Mouse (Mus musculus): ENCODE data around the gene Pde7b. TPM values are rescaled to one million over a fixed set of nuclear protein-coding genes. Genes with fewer than 3 reads are reported as not detected.

The Pde7b gene
- total RNA-seq, 2 experiments from 2014 or later = 34.9 to 35.9 TPM

- DNase-seq = no peak
These were observed 2.0 kb downstream of the Pde7b start for GRCm38 (mm10) chr10:20722651-20723520.

DNA sequence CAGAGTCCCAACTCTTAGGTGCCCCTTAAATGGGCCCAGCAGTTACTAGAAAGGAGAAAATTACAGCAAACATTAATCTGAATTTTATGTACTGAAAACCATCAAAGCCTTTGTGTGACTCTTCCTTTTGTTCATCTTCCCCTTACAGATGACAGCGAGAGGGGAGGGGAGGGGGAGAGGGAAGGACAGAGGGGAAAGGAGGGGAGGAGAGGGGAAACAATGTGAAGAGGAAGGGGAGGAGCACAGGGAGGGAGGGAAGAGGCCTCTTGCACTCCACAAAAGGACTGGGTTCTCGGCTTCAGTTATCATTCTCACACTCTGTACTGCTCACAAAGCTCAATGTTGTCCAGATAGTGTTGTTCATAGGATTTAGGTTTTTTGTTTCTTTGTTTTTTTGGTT, 5.7 kb downstream of the Pde7b start:
- no peak for DNase-seq

- no peak for DNase-seq
These were observed 24.2 kb downstream of the Pde7b start for GRCm38 (mm10) chr10:20700633-20701032.

GRCm38 (mm10) chr10:20699874-20700273, 25.0 kb downstream of the Pde7b start:
- no peak for DNase-seq

- DNase-seq = no peak
These were observed 29.2 kb downstream of the Pde7b start for GRCm38 (mm10) chr10:20695637-20696036.

DNA sequence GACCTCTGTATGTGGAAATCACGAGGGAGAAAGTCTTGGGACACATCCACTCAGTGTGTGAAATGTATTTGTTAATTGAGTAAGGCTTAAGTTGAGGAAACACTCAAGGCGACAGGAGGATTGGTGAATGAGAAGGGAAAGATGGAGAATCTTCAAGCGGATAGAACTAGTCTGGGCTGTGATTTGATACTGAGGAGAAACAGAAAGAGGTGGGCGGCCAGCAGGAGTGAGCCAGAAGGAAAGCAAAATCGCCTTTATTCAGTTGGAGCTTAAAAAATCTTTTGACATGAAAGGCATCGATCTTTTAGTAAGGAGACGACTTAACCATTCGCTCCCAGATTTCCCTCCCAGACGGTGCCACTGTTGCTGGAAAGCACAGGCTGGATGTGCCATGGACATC, 34.9 kb downstream of the Pde7b start:
- DNase-seq = no peak

GRCm38 (mm10) chr10:20684151-20684550, 40.7 kb downstream of the Pde7b start:
- DNase-seq = no peak

DNA sequence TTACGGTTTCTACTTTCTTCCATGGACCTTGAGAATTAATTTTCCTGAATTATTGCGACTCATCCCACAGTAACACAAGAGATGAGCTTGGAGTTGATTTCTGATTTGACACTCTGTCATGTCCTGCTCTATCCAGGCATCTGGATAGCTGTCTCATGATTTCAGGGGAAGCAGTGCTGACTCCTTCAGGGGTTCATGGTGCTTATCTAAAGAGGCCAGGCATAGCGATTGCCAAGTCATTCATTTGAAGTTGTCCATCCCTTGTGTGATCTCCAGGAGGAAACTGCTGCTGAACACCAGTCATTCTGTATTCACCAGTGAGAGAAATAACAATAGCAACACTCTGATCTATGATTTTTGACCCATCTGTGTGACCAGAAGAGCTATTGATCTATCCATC, 43.9 kb downstream of the Pde7b start:
- no peak for DNase-seq

DNA sequence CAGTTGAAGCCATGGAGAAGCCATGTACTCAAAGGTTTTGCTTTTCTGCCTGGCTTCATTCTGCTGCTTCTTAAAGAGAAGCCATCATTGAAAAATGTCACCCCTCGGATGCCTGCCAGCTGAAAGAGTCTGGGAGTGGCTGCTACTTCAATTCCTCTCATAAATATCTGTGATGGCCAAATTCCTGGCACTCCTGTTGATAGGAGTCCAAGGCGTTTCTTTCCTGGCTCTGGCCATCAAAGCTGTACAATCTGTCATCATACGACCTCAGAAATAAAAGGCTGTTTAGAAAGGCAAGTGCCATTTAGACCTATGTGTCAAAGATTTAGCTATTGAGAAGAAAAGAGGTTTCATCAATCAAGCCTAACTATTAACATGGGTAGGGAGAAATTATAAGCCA, 49.6 kb downstream of the Pde7b start:
- DNase-seq = peak; percentile 17

DNA sequence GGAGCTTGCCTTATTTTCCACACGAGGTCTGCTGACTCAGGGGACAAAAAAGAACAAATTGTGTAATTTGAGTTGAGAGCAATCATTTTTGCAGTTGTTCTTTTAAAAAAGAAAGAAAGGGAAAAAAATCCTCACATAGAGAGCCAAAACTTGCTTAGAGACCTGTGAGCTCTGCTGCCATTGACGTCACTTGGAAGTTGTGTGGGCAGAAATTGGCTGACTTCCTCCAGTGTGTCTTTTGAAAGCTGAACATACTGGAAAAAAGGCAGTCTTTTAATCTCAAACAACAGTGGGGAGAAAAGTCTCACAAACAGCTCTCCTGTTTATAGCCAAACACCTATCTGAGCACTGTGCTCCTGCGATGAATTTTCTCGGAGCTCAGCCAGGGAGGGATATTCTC, 51.1 kb downstream of the Pde7b start:
- DNase-seq = peak; percentile 63

GRCm38 (mm10) chr10:20672591-20672990, 52.3 kb downstream of the Pde7b start:
- DNase-seq = no peak

DNA sequence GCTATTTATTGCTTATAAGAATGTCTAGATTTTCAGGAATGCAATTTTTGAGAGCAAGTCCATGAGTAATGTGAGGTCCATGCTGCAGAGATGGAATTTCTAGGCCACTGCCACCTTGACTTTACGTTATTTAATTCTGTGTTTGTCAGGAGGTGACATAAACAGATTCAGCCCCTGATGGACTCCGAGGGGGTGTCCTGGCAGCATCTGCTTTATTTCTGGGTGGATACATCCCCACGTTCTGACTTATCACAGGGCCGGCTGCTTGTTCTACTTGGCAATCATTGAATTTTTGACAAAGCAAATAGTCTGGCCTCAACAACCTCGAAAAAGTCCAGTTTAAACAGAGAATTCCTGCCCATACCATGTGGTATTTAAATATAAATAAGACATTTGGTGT, 53.3 kb downstream of the Pde7b start:
- DNase-seq = no peak

DNA sequence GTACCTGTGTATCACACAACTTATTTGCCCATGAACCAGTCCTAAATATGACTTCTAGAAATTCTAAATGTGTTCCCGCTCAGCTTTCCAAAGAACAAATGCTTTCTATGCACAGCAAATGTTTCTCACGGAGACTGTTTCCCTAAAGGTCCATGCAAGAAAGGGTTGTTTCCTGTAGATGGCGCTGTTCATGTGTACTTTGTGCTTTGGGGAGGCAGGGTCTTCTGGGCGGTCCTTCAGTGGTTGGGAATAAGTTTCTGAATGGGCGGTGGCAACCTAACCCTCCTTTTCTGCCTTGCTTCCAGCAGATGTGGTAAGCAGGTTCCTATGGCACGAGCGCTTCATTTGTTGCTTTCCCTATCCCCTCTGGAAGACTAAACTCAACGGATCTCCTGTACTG, 54.3 kb downstream of the Pde7b start:
- no peak for DNase-seq

DNA sequence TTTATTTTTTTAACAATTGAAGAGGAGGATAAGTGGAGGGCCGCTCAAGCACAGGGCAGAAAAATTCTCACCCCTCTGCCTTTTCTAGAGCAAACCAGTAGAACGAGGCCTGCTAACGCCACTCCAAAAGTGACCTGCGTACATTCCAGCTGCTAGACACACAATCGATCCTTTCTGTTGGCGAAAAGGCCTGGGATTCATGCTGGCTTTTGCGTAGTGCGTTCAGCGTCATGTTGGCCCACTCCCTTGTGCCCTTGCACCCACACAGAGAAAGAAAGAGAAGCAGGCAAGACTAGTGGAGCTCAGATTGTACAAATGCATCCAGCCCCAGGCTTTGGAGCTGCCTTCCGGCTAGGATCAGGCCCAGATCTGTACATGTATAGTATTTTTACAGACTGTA, 55.4 kb downstream of the Pde7b start:
- no peak for DNase-seq

DNA sequence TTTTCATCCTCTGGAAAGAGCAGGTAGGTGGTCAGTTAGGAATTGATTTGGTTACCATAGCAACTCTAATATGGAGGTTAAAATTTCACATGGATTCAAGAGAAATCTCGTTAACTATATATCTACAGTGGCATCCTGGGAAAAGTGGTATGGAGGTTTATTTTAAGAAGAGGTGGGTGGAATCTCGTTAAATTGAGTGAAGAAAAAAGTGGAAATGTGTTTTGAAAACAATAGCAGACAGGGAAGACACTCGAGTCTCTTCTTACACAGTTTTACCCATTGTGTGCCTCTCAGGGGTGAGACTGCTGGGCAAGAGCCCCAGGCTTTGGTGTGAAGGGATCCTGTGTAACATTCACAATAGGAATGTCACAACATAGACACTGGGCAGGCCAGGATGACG, 56.3 kb downstream of the Pde7b start:
- no peak for DNase-seq

DNA sequence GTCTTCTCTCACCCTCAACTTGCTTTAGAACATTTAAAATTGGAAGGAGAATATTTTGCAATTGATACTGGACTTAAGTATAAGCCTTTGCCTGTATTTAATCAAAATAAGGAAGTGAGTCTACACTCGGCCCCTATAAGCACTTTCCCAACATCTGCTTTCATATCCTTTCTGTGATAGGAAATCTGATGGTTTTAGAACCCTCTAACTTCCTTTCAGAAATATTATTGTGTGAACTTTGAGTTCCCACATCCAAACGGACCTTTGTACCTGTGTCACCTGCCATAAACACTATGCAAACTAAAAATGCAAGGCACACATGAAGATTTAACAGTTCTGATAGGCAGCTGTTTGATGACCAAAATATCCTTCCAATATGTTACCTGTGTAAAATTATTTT, 58.2 kb downstream of the Pde7b start:
- no peak for DNase-seq

DNA sequence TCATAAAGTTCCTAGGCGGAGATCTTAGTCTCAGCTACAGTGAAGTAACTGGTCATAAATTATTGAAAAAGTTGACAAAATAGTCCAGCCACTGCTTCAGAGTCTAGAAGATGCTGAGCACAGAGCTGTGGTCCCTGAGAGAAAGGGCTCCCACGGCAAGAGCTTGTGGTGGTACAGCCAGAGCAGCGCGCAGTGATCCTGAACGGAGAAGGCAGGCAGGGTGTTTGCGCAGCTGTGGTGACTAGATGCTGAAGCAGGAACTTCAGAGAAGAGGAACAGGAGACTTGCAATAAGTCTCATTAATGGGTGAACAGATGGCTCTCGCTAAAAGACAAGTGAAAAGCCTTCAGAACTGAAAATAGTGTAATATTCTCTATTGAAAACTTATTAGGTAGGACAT, 61.9 kb downstream of the Pde7b start:
- DNase-seq = no peak

- no peak for DNase-seq
These were observed 63.2 kb downstream of the Pde7b start for GRCm38 (mm10) chr10:20661684-20662083.

DNA sequence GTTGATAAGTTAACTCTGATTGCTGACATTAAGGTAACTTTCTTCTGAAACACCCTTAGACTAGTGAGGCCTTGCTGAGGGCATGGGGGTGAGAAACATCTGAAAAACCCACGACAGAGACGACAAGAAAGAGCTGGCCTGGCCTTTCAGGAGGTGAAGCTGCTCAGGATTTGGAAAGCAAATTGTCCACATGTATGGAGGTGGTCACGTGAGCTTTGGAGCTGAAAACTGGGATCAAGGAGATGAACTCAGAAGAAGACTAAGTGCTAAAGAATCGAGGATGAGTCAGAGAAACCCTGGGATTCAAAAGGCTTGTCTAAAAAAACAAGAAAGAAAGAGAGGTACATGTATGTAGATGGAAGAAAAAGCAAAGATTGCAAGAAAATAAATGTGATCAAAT, 65.2 kb downstream of the Pde7b start:
- no peak for DNase-seq

DNA sequence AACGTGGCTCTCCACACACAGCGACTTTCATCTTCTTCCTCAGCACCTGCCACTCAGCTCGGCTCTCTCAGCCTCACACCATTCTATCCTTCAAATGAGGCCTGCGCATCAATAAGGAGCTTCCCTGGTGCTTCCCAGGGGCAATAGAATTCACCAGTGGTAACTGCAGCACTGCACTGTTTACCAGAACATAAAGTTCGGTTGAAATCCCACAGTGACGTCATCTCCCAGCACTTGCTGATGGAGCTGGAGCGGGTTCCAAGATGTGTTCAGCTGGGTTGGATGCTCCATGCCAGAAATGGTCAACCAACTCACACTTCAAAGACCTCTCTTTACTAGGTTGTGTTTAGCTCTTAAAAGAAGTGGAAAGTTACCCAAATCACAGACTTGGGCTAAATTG, 65.6 kb downstream of the Pde7b start:
- peak; percentile 54 for DNase-seq

DNA sequence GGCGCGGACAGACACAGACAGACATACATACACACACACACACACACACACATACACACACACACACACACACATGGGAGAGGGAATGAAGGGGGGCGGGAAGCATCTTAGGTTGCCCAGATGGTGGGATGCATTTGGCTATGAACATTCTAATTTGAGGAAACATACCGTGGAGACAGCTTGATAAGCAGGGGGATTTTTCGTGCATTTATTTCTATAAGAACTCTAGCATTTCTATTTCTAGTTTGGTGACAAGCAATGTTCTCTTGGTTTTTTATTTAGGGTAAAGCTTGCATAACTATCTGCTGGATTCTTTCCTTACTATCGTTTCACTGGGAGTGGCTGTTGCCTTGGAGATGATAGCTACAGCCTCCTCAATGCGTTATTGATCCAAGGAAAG, 66.2 kb downstream of the Pde7b start:
- DNase-seq = no peak

DNA sequence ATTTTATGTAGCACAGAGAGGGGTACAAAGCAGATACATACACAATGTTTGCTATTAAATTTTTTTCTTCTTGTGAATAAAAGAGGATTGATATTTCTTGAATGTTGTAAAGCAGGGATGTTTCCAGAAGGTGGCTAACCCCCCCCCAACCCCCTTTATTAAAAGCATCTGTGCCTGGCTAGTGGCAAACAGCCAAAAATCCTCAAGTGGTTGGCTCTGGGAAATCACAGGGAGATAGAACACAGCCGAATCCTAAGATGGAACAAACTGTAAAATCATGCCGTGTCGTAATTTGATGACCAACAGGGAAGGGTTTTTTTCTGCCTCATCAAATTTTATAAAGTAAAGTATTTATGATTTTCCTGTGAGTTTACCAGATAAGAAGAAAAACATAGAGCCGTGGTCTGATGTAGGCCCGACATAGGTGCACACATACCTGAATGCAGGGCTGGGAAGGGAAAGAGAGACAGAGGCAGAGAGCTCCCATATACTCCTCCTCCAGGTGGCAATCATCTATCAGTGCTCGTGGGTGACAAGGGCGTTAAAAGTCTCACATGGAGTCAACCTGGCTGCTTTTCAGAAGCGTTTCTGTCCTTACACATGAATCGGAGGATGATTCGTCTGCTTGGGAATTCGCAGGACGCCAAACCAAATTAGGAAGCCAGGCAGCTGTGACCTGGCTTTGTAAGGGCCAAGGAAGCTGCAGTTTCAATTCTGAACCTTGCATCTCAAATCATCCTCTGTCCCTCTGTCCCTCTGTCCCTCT, 67.4 kb downstream of the Pde7b start:
- peak; percentile 47 for DNase-seq

DNA sequence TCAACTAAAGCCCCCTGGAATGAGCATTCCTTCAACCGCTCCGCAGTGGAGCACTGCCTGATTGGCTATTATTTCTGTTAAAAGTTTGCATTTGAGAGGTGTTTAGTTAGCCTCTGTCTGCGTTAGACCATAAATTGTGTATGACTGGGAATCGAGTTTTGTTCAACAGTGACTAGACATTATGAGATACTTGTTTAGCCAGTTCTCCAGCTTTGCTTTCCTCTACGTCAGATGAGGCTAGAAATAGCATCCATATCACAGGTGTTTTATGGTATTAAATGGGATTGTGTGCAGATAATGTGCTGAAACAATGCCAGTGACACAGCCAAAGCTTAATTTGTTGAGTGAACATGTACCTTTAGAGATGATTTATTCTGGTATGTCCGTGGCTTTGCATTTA, 70.3 kb downstream of the Pde7b start:
- DNase-seq = no peak

GRCm38 (mm10) chr10:20654187-20654586, 70.7 kb downstream of the Pde7b start:
- no peak for DNase-seq

All from gastrocnemius, postnatal 25 days (tissue).